Mouse (Mus musculus) cortical plate, adult 2 months (tissue): Measurements from ENCODE around the gene Coro6.

Source experiments
- CTCF ChIP-seq: fragments of 200-500 bp; IDR thresholded peaks from 2 replicates; pipeline ENCODE4 v1.5.1; 2011; ENCODE audit warnings: mild to moderate bottlenecking, control low read depth, low read length; ENCODE audit not compliant: insufficient read depth; ENCODE audit errors: extremely low read depth
- POLR2A ChIP-seq: fragments of 200-500 bp; IDR thresholded peaks from 2 replicates; pipeline ENCODE4 v1.6.1; 2011; ENCODE audit warnings: mild to moderate bottlenecking, low read length, control low read depth; ENCODE audit not compliant: insufficient read depth; ENCODE audit errors: extremely low read depth

GRCm38 (mm10) chr11:77466544-77466943 lies 4.3 kb downstream of the Coro6 start:
- TF ChIP-seq CTCF (no peak), POLR2A (no peak)
